Mouse (Mus musculus): Measurements from ENCODE around the gene Agmo. TPM values are rescaled to one million over a fixed set of nuclear protein-coding genes. Genes with fewer than 3 reads are reported as not detected.

Gene Agmo
- polyA plus RNA-seq, 1 experiment from 2014 or later, result 0.63 TPM

GRCm38 (mm10) chr12:37344225-37344624, 102.8 kb downstream of the Agmo start:
- Histone ChIP-seq H3K9me3 (ENCODE audit: control insufficient read depth, low read length) (no peaks in the 10 kb centered on the region), H3K4me3 (ENCODE audit: low read depth, low read length) (no peak overlapping the region), H3K27me3 (ENCODE audit: control insufficient read depth, insufficient read depth, low read length) (no peaks in the 10 kb centered on the region), H3K4me1 (ENCODE audit: control insufficient read depth, insufficient read depth, low read length) (no peaks in the 10 kb centered on the region), H3K9ac (ENCODE audit: low read length) (no peak overlapping the region), H3K4me2 (ENCODE audit: low read depth, severe bottlenecking) (no peak overlapping the region), H3K27ac (replicated peaks; ENCODE audit: low read depth, low read length) (no peak overlapping the region), H3K36me3 (ENCODE audit: control insufficient read depth, insufficient read depth, low read length) (no peaks in the 10 kb centered on the region)
- DNase-seq (ENCODE audit: low spot score) (no peak), ATAC-seq (ENCODE audit: insufficient number of reproducible peaks, low FRiP score, low TSS enrichment, low read depth) (no peak)
- WGBS, result 81% methylated on average over 5 of the region's 5 CpGs

GRCm38 (mm10) chr12:37345696-37346095, 104.3 kb downstream of the Agmo start:
- H3K4me2 ChIP-seq (ENCODE audit: low read depth, severe bottlenecking), result no peak overlapping the region
- no peak overlapping the region for H3K4me3 ChIP-seq (ENCODE audit: low read depth, low read length)
- H3K4me1 ChIP-seq (ENCODE audit: control insufficient read depth, insufficient read depth, low read length), result no peaks in the 10 kb centered on the region
- H3K27ac ChIP-seq (replicated peaks; ENCODE audit: low read depth, low read length), result no peak overlapping the region
- no peak for ATAC-seq (ENCODE audit: insufficient number of reproducible peaks, low FRiP score, low TSS enrichment, low read depth)
- no peak for DNase-seq (ENCODE audit: low spot score)
- H3K36me3 ChIP-seq (ENCODE audit: control insufficient read depth, insufficient read depth, low read length), result no peaks in the 10 kb centered on the region
- WGBS, result 50% methylated on average over 5 of the region's 5 CpGs
- H3K9me3 ChIP-seq (ENCODE audit: control insufficient read depth, low read length), result no peaks in the 10 kb centered on the region
- no peak overlapping the region for H3K9ac ChIP-seq (ENCODE audit: low read length)
- H3K27me3 ChIP-seq (ENCODE audit: control insufficient read depth, insufficient read depth, low read length), result no peaks in the 10 kb centered on the region

GRCm38 (mm10) chr12:37392316-37392715, 150.9 kb downstream of the Agmo start:
- no peaks in the 10 kb centered on the region for H3K9me3 ChIP-seq (ENCODE audit: control insufficient read depth, low read length)
- H3K4me2 ChIP-seq (ENCODE audit: low read depth, severe bottlenecking), result no peak overlapping the region

GRCm38 (mm10) chr12:37402541-37402940, 161.1 kb downstream of the Agmo start:
- Histone ChIP-seq H3K9ac (ENCODE audit: low read length) (no peak overlapping the region), H3K36me3 (ENCODE audit: control insufficient read depth, insufficient read depth, low read length) (no peaks in the 10 kb centered on the region), H3K9me3 (ENCODE audit: control insufficient read depth, low read length) (no peaks in the 10 kb centered on the region), H3K27ac (replicated peaks; ENCODE audit: low read depth, low read length) (no peak overlapping the region), H3K4me2 (ENCODE audit: low read depth, severe bottlenecking) (no peak overlapping the region), H3K4me1 (ENCODE audit: control insufficient read depth, insufficient read depth, low read length) (no peaks in the 10 kb centered on the region), H3K27me3 (ENCODE audit: control insufficient read depth, insufficient read depth, low read length) (no peaks in the 10 kb centered on the region), H3K4me3 (ENCODE audit: low read depth, low read length) (no peak overlapping the region)
- ATAC-seq (ENCODE audit: insufficient number of reproducible peaks, low FRiP score, low TSS enrichment, low read depth), result no peak
- no peak for DNase-seq (ENCODE audit: low spot score)
- WGBS, result 88% methylated on average over 6 of the region's 6 CpGs

More at GRCm38 (mm10) chr12:37392316-37392715, 150.9 kb downstream of the Agmo start:
- Histone ChIP-seq H3K9ac (ENCODE audit: low read length) (no peak overlapping the region), H3K27ac (replicated peaks; ENCODE audit: low read depth, low read length) (no peak overlapping the region), H3K27me3 (ENCODE audit: control insufficient read depth, insufficient read depth, low read length) (no peaks in the 10 kb centered on the region), H3K36me3 (ENCODE audit: control insufficient read depth, insufficient read depth, low read length) (no peaks in the 10 kb centered on the region), H3K4me1 (ENCODE audit: control insufficient read depth, insufficient read depth, low read length) (no peaks in the 10 kb centered on the region), H3K4me3 (ENCODE audit: low read depth, low read length) (no peak overlapping the region)
- DNase-seq (ENCODE audit: low spot score), result no peak
- ATAC-seq (ENCODE audit: insufficient number of reproducible peaks, low FRiP score, low TSS enrichment, low read depth), result no peak
- 82% methylated on average over 3 of the region's 3 CpGs for WGBS

GRCm38 (mm10) chr12:37426350-37426749, 184.9 kb downstream of the Agmo start:
- WGBS, result 40% methylated on average over 5 of the region's 5 CpGs
- H3K27ac ChIP-seq (replicated peaks; ENCODE audit: low read depth, low read length), result 0 out of 2 replicates have a peak overlapping the region, but pooled peaks have one; percentile 36

GRCm38 (mm10) chr12:37426750-37427149, 185.3 kb downstream of the Agmo start:
- DNase-seq (ENCODE audit: low spot score) (peak; percentile 71), ATAC-seq (ENCODE audit: insufficient number of reproducible peaks, low FRiP score, low TSS enrichment, low read depth) (peak; percentile 92)
- Histone ChIP-seq H3K9me3 (ENCODE audit: control insufficient read depth, low read length) (no peaks in the 10 kb centered on the region), H3K4me3 (ENCODE audit: low read depth, low read length) (no peak overlapping the region), H3K4me2 (ENCODE audit: low read depth, severe bottlenecking) (no peak overlapping the region), H3K27ac (replicated peaks; ENCODE audit: low read depth, low read length) (0 out of 2 replicates have a peak overlapping the region, but pooled peaks have one; percentile 36), H3K9ac (ENCODE audit: low read length) (no peak overlapping the region), H3K36me3 (ENCODE audit: control insufficient read depth, insufficient read depth, low read length) (no peaks in the 10 kb centered on the region), H3K4me1 (ENCODE audit: control insufficient read depth, insufficient read depth, low read length) (no peaks in the 10 kb centered on the region), H3K27me3 (ENCODE audit: control insufficient read depth, insufficient read depth, low read length) (no peaks in the 10 kb centered on the region)
- WGBS, result 9% methylated on average over 5 of the region's 5 CpGs

More at GRCm38 (mm10) chr12:37426350-37426749, 184.9 kb downstream of the Agmo start:
- Histone ChIP-seq H3K4me2 (ENCODE audit: low read depth, severe bottlenecking) (no peak overlapping the region), H3K9me3 (ENCODE audit: control insufficient read depth, low read length) (no peaks in the 10 kb centered on the region), H3K4me1 (ENCODE audit: control insufficient read depth, insufficient read depth, low read length) (no peaks in the 10 kb centered on the region), H3K9ac (ENCODE audit: low read length) (no peak overlapping the region), H3K27me3 (ENCODE audit: control insufficient read depth, insufficient read depth, low read length) (no peaks in the 10 kb centered on the region), H3K36me3 (ENCODE audit: control insufficient read depth, insufficient read depth, low read length) (no peaks in the 10 kb centered on the region), H3K4me3 (ENCODE audit: low read depth, low read length) (no peak overlapping the region)
- ATAC-seq (ENCODE audit: insufficient number of reproducible peaks, low FRiP score, low TSS enrichment, low read depth), result 0 out of 2 replicates have a peak, but pooled peaks have one; percentile 46
- DNase-seq (ENCODE audit: low spot score), result no peak

GRCm38 (mm10) chr12:37434466-37434865, 193.0 kb downstream of the Agmo start:
- WGBS, result 79% methylated on average over 1 of the region's 1 CpGs
- Histone ChIP-seq H3K27ac (replicated peaks; ENCODE audit: low read depth, low read length) (no peak overlapping the region), H3K4me3 (ENCODE audit: low read depth, low read length) (no peak overlapping the region), H3K9ac (ENCODE audit: low read length) (no peak overlapping the region), H3K36me3 (ENCODE audit: control insufficient read depth, insufficient read depth, low read length) (no peaks in the 10 kb centered on the region), H3K4me2 (ENCODE audit: low read depth, severe bottlenecking) (no peak overlapping the region), H3K9me3 (ENCODE audit: control insufficient read depth, low read length) (no peaks in the 10 kb centered on the region), H3K4me1 (ENCODE audit: control insufficient read depth, insufficient read depth, low read length) (no peaks in the 10 kb centered on the region), H3K27me3 (ENCODE audit: control insufficient read depth, insufficient read depth, low read length) (no peaks in the 10 kb centered on the region)
- no peak for DNase-seq (ENCODE audit: low spot score)
- no peak for ATAC-seq (ENCODE audit: insufficient number of reproducible peaks, low FRiP score, low TSS enrichment, low read depth)

GRCm38 (mm10) chr12:37442486-37443013, 201.1 kb downstream of the Agmo start:
- H3K36me3 ChIP-seq (ENCODE audit: control insufficient read depth, insufficient read depth, low read length), result no peaks in the 10 kb centered on the region
- ATAC-seq (ENCODE audit: insufficient number of reproducible peaks, low FRiP score, low TSS enrichment, low read depth) (peak; percentile 83), DNase-seq (ENCODE audit: low spot score) (peak; percentile 58)
- H3K4me3 ChIP-seq (ENCODE audit: low read depth, low read length), result no peak overlapping the region
- no peaks in the 10 kb centered on the region for H3K4me1 ChIP-seq (ENCODE audit: control insufficient read depth, insufficient read depth, low read length)
- no peaks in the 10 kb centered on the region for H3K27me3 ChIP-seq (ENCODE audit: control insufficient read depth, insufficient read depth, low read length)
- H3K4me2 ChIP-seq (ENCODE audit: low read depth, severe bottlenecking), result no peak overlapping the region
- WGBS, result 65% methylated on average over 3 of the region's 3 CpGs
- H3K9me3 ChIP-seq (ENCODE audit: control insufficient read depth, low read length), result no peaks in the 10 kb centered on the region
- no peak overlapping the region for H3K27ac ChIP-seq (replicated peaks; ENCODE audit: low read depth, low read length)
- no peak overlapping the region for H3K9ac ChIP-seq (ENCODE audit: low read length)

- Histone ChIP-seq H3K4me3 (ENCODE audit: low read depth, low read length) (no peak overlapping the region), H3K36me3 (ENCODE audit: control insufficient read depth, insufficient read depth, low read length) (no peaks in the 10 kb centered on the region), H3K4me1 (ENCODE audit: control insufficient read depth, insufficient read depth, low read length) (no peaks in the 10 kb centered on the region), H3K9me3 (ENCODE audit: control insufficient read depth, low read length) (no peaks in the 10 kb centered on the region), H3K27ac (replicated peaks; ENCODE audit: low read depth, low read length) (no peak overlapping the region), H3K9ac (ENCODE audit: low read length) (no peak overlapping the region), H3K4me2 (ENCODE audit: low read depth, severe bottlenecking) (no peak overlapping the region), H3K27me3 (ENCODE audit: control insufficient read depth, insufficient read depth, low read length) (no peaks in the 10 kb centered on the region)
- no peak for DNase-seq (ENCODE audit: low spot score)
- 46% methylated on average over 9 of the region's 9 CpGs for WGBS
- no peak for ATAC-seq (ENCODE audit: insufficient number of reproducible peaks, low FRiP score, low TSS enrichment, low read depth)
Measured at GRCm38 (mm10) chr12:37445255-37445654, 203.8 kb downstream of the Agmo start.

Measured in limb, embryonic 11.5 days (tissue).